Mouse (Mus musculus): ENCODE measurements at regions not wholly inside any gene's neighbourhood (a gene's known extent, or its start where the extent isn't known, plus 50 kb on each side); places are given as distances from the start of the nearest gene placed in this dataset.

DNA sequence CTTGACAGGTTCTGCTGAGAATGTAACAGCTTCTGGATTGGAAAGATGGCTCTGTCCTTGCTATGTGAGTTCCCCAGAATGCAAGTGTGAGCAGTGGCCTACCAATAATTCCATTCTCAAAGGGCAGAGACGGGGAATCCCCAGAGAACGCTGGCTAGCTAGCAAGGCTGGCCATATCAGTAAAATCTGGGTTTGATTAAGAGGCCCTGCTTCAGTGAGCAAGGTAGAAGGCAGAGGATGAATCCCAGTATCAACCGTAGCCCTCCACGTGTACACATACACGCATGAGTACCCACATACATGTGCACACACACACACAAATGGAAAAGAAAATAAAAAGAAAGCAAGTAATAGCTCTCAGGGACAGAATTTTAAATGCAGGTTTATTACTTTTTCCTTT is 55.3 kb downstream of the Tril start:
- Histone ChIP-seq H3K4me2 (ENCODE audit: low read length) (no peak overlapping the region), H3K4me3 (ENCODE audit: low read depth, low read length) (no peak overlapping the region), H3K9me3 (replicated peaks; ENCODE audit: control insufficient read depth, low read length) (no peaks in the 10 kb centered on the region), H3K9ac (ENCODE audit: low read length) (no peak overlapping the region), H3K27me3 (replicated peaks; ENCODE audit: control insufficient read depth, insufficient read depth, low read length) (no peaks in the 10 kb centered on the region), H3K27ac (ENCODE audit: low read depth, low read length) (no peak overlapping the region), H3K4me1 (ENCODE audit: control insufficient read depth, insufficient read depth, low read length) (peaks cover 6% of the 10 kb centered on the region; the same call in 1 of the 2 replicates), H3K36me3 (ENCODE audit: control insufficient read depth, insufficient read depth, low read length) (no peaks in the 10 kb centered on the region)
- ATAC-seq (no peak), DNase-seq (ENCODE audit: low spot score) (no peak)
- 79% methylated on average over 5 of the region's 5 CpGs for WGBS

DNA sequence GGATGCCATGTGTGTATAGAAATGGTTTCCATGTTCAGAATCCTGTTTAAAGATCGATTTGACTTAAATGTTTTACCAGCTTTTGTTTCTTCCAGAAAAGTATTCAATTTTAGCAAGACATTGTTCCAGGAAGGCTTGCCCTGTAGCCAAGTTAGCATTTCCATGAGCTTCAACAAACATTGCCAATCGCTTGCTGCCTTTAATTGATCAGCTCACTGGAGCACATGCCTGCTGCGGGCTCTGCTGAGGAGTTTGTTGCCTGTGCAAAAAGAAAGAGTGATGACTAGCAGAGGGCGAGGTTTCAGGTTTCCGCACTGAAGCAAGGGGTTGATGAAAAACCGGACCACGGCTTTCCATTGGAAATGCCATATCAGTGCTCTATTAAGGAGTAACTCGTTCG is 58.0 kb downstream of the Tril start:
- no peak for DNase-seq (ENCODE audit: low spot score)
- H3K9me3 ChIP-seq (replicated peaks; ENCODE audit: control insufficient read depth, low read length): no peaks in the 10 kb centered on the region
- no peak for ATAC-seq
- H3K36me3 ChIP-seq (ENCODE audit: control insufficient read depth, insufficient read depth, low read length): no peaks in the 10 kb centered on the region
- H3K4me2 ChIP-seq (ENCODE audit: low read length): no peak overlapping the region
- no peak overlapping the region for H3K4me3 ChIP-seq (ENCODE audit: low read depth, low read length)
- no peak overlapping the region for H3K27ac ChIP-seq (ENCODE audit: low read depth, low read length)
- 87% methylated on average over 9 of the region's 9 CpGs for WGBS
- peaks cover 10% of the 10 kb centered on the region; the same call in 1 of the 2 replicates for H3K4me1 ChIP-seq (ENCODE audit: control insufficient read depth, insufficient read depth, low read length)
- H3K9ac ChIP-seq (ENCODE audit: low read length): no peak overlapping the region
- H3K27me3 ChIP-seq (replicated peaks; ENCODE audit: control insufficient read depth, insufficient read depth, low read length): no peaks in the 10 kb centered on the region

DNA sequence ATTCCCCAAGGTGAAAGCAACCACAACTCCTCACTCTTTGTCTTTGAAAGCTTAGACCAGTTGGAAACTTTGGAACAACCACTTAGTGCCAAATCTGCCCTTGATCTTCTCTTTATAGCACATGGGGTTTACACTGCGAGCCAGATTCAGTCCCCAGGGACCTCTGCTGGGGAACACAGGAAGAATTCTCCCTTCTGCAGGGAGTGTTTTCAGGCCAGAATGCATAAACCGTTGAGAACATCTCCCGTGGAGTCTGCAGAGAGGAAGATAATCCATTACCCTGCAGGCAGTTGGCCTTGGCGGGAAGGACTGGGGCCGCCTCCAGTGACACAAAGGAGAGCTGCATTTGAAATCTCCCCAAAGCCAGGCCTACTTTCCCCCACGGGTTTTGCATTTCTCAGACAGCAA is 60.0 kb downstream of the Tril start:
- ATAC-seq: no peak
- WGBS: 4% methylated on average over 6 of the region's 6 CpGs

DNA sequence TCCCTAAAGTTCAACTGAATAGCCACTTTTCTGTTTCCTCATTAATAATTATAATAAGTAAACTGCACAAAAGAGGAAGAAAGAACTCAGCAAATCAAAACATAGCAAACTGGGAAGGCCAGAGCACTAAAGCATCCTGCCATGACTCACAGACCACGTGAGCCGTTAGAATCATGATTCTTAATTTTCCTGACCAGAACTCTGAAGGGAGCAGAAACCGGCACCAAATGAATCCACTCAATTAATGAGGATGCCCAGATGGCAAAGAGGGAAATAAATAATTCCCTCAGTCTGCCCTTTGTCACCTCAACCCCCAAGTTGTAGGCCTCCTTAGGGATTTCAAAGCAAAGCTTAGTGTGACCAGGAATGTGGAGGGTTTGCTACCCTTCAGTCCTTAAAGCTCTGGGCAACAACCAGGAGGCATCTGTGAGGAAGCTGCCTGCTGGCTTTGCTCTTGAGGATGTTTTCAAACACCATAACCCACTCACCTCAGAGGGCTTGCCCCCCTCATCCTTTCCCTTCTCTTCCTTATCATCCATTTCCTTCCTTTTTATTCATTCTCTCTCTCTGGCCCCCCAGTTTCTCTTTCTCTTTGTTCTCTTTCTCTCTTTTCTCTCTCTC is 60.8 kb downstream of the Tril start:
- WGBS: 25% methylated on average over 3 of the region's 3 CpGs
- H3K4me1 ChIP-seq (ENCODE audit: control insufficient read depth, insufficient read depth, low read length): peaks cover 10% of the 10 kb centered on the region; the same call in 1 of the 2 replicates

More for the DNA sequence above, 60.0 kb downstream of the Tril start:
- Histone ChIP-seq H3K4me3 (ENCODE audit: low read depth, low read length) (no peak overlapping the region), H3K36me3 (ENCODE audit: control insufficient read depth, insufficient read depth, low read length) (no peaks in the 10 kb centered on the region), H3K27me3 (replicated peaks; ENCODE audit: control insufficient read depth, insufficient read depth, low read length) (no peaks in the 10 kb centered on the region), H3K4me1 (ENCODE audit: control insufficient read depth, insufficient read depth, low read length) (peaks cover 10% of the 10 kb centered on the region; the same call in 1 of the 2 replicates), H3K4me2 (ENCODE audit: low read length) (no peak overlapping the region), H3K9me3 (replicated peaks; ENCODE audit: control insufficient read depth, low read length) (peaks cover 3% of the 10 kb centered on the region; the same call in 1 of the 2 replicates), H3K27ac (ENCODE audit: low read depth, low read length) (no peak overlapping the region), H3K9ac (ENCODE audit: low read length) (no peak overlapping the region)
- DNase-seq (ENCODE audit: low spot score): peak; percentile 64

DNA sequence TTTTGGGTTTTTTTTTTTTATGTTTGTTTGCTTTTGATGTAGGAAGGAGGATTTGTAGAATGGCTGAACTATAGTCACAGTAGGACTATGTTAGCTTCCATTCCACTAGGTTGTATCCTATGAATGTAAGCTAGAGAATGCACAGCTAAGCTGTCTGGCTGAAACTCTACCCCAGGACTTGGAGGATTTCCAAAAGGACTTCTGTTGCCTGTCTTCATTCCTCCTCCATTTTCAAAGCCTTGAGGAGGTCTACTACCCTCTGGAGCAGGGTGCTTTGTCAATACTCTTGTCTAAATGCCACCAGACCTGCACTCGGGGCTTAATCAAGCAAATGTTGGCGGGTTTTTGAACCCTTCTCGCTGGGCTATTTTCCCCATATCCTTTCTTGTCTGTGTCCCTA is 66.3 kb downstream of the Tril start:
- Histone ChIP-seq H3K4me1 (ENCODE audit: control insufficient read depth, insufficient read depth, low read length) (no peaks in the 10 kb centered on the region), H3K36me3 (ENCODE audit: control insufficient read depth, insufficient read depth, low read length) (no peaks in the 10 kb centered on the region), H3K9me3 (replicated peaks; ENCODE audit: control insufficient read depth, low read length) (peaks cover 3% of the 10 kb centered on the region; the same call in 1 of the 2 replicates), H3K4me3 (ENCODE audit: low read depth, low read length) (no peak overlapping the region), H3K9ac (ENCODE audit: low read length) (no peak overlapping the region), H3K27me3 (replicated peaks; ENCODE audit: control insufficient read depth, insufficient read depth, low read length) (no peaks in the 10 kb centered on the region), H3K27ac (ENCODE audit: low read depth, low read length) (no peak overlapping the region), H3K4me2 (ENCODE audit: low read length) (no peak overlapping the region)
- peak; percentile 10 for DNase-seq (ENCODE audit: low spot score)
- no peak for ATAC-seq
- WGBS: 84% methylated on average over 3 of the region's 3 CpGs

More for the DNA sequence above, 60.8 kb downstream of the Tril start:
- no peak overlapping the region for H3K9ac ChIP-seq (ENCODE audit: low read length)
- H3K27ac ChIP-seq (ENCODE audit: low read depth, low read length): no peak overlapping the region
- no peaks in the 10 kb centered on the region for H3K36me3 ChIP-seq (ENCODE audit: control insufficient read depth, insufficient read depth, low read length)
- peaks cover 3% of the 10 kb centered on the region; the same call in 1 of the 2 replicates for H3K9me3 ChIP-seq (replicated peaks; ENCODE audit: control insufficient read depth, low read length)
- DNase-seq (ENCODE audit: low spot score) (no peak), ATAC-seq (no peak)
- no peak overlapping the region for H3K4me3 ChIP-seq (ENCODE audit: low read depth, low read length)
- H3K4me2 ChIP-seq (ENCODE audit: low read length): no peak overlapping the region
- no peaks in the 10 kb centered on the region for H3K27me3 ChIP-seq (replicated peaks; ENCODE audit: control insufficient read depth, insufficient read depth, low read length)

DNA sequence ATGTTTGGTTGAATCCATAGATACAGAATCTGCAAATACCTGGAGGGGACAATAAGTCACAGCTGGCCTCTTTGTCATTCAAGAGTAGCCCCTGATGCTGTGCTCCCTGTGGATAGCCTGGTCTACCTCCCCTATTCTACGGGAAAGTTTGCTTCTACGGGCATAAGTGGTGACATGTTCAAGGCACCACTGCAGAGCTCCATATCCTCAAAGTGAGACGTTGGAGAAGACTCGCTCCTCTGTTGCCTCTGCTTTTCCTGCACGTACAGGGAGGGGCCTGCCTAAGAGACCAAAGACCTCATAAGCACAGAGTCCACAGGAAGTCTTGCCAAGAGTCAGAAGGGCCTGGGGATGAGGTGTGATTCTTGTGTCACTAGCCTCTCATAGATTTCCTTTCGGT is 70.1 kb downstream of the Tril start:
- Histone ChIP-seq H3K27me3 (replicated peaks; ENCODE audit: control insufficient read depth, insufficient read depth, low read length) (no peaks in the 10 kb centered on the region), H3K9ac (ENCODE audit: low read length) (no peak overlapping the region), H3K27ac (ENCODE audit: low read depth, low read length) (no peak overlapping the region), H3K4me3 (ENCODE audit: low read depth, low read length) (no peak overlapping the region), H3K9me3 (replicated peaks; ENCODE audit: control insufficient read depth, low read length) (no peaks in the 10 kb centered on the region), H3K4me2 (ENCODE audit: low read length) (no peak overlapping the region), H3K36me3 (ENCODE audit: control insufficient read depth, insufficient read depth, low read length) (no peaks in the 10 kb centered on the region), H3K4me1 (ENCODE audit: control insufficient read depth, insufficient read depth, low read length) (no peaks in the 10 kb centered on the region)
- WGBS: 91% methylated on average over 6 of the region's 6 CpGs
- DNase-seq (ENCODE audit: low spot score): no peak
- no peak for ATAC-seq

All from forebrain, embryonic 14.5 days (tissue).